Mouse (Mus musculus): ENCODE results near the gene Dusp28. TPM values are rescaled to one million over a fixed set of nuclear protein-coding genes. Genes with fewer than 3 reads are reported as not detected.
A peak's percentile ranks its signal among the peaks of the same experiment; 100 is the strongest.

Gene Dusp28
- total RNA-seq, 2 experiments from 2014 or later = 9.3 to 10.6 TPM

- peak; percentile 3 for DNase-seq
These were observed 36.6 kb downstream of the Dusp28 start for GRCm38 (mm10) chr1:92943219-92943989.

GRCm38 (mm10) chr1:92947966-92948365, 41.2 kb downstream of the Dusp28 start:
- no peak for DNase-seq

GRCm38 (mm10) chr1:92949426-92949825, 42.6 kb downstream of the Dusp28 start:
- DNase-seq = peak; percentile 45

GRCm38 (mm10) chr1:92950607-92951006, 43.8 kb downstream of the Dusp28 start, which contains the start of gene Gpr35:
TSS of gene Gpr35 (plus strand) at chr1:92950865.
- DNase-seq = no peak

GRCm38 (mm10) chr1:92953641-92954040, 46.9 kb downstream of the Dusp28 start:
- peak; percentile 2 for DNase-seq

- peak; percentile 81 for DNase-seq
These were observed 50.0 kb downstream of the Dusp28 start for GRCm38 (mm10) chr1:92956571-92957335.

Other genes with a start within 250 kb of the Dusp28 start
- gene Gpc1, start 75.3 kb upstream of the Dusp28 start, total RNA-seq (2021) = 100 to 1,000 TPM; 133 to 148 TPM
- gene Ankmy1, start 4.1 kb upstream of the Dusp28 start, total RNA-seq (2021) = under 1 TPM in 1 of 2 experiments, not detected in 1; 0.14 TPM
- gene Rnpepl1, start 3.8 kb downstream of the Dusp28 start, total RNA-seq (2021) = 10 to 100 TPM; 73.8 to 74.1 TPM
- 10 to 100 TPM; 10.2 to 14.0 TPM for gene Capn10, start 27.4 kb downstream of the Dusp28 start, total RNA-seq (2021)
- under 1 TPM; 0.38 to 0.59 TPM for gene Gpr35, start 43.9 kb downstream of the Dusp28 start, total RNA-seq (2021)
- not detected for gene Aqp12, start 99.4 kb downstream of the Dusp28 start, total RNA-seq (2021)
- gene Kif1a, start 195.0 kb downstream of the Dusp28 start, total RNA-seq (2021) = 1 to 10 TPM; 6.2 to 7.5 TPM
- not detected for gene Agxt, start 228.3 kb downstream of the Dusp28 start, total RNA-seq (2021)